In the genomic region with DNA sequence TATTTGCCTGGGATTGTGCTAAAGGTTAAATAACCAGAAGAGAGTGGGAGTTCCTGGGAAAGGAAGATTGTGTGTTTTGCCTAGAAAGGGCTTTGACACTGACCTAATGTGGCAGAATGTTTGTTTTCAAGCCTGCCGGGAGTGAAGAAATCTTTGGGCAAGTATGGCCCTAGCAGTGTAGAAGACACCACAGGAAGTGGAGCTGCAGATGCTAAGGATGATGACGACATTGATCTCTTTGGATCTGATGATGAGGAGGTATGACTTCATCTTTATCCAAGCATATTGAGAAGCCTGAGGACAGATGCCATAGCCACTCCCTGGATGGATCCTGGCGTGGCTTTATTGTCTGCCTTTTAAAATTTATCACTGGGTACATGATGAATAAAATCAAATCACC, we compare ENCODE assay signal across 8 mouse cellular contexts. TPM values are rescaled to one million over a fixed set of nuclear protein-coding genes. Genes with fewer than 3 reads are reported as not detected.
DNase-seq lines count a peak whose midpoint lies in the region; ATAC-seq and TF ChIP-seq lines count a peak whose summit lies in the region.

No protein-coding gene starts in this region.

- H3K9me3 ChIP-seq in heart, embryonic 13.5 days = no peaks in the 10 kb centered on the region
- H3K9me3 ChIP-seq in G1E (replicated peaks) = no peaks in the 10 kb centered on the region
- no peaks in the 10 kb centered on the region for H3K9me3 ChIP-seq in hindbrain, embryonic 15.5 days
- H3K9me3 ChIP-seq in midbrain, embryonic 14.5 days (ENCODE audit: control insufficient read depth, low read length) = no peaks in the 10 kb centered on the region

- no peak overlapping the region for H3K27ac ChIP-seq in heart, embryonic 13.5 days (replicated peaks)
- H3K27ac ChIP-seq in hindbrain, embryonic 15.5 days (replicated peaks) = no peak overlapping the region
- no peak overlapping the region for H3K27ac ChIP-seq in midbrain, embryonic 14.5 days (replicated peaks; ENCODE audit: low read depth, low read length)
- no peak overlapping the region for H3K27ac ChIP-seq in thymus, adult 2 months (ENCODE audit: control insufficient read depth, insufficient read depth, low read length)

- ATAC-seq in heart, embryonic 13.5 days (ENCODE audit: extremely low read depth, insufficient number of reproducible peaks, low FRiP score, low TSS enrichment) = no peak
- no peak for ATAC-seq in G1E (ENCODE audit: extremely low read depth, insufficient number of reproducible peaks, low FRiP score, poor library complexity, severe bottlenecking)
- ATAC-seq in hindbrain, embryonic 15.5 days (ENCODE audit: low FRiP score, low read depth) = no peak
- ATAC-seq in midbrain, embryonic 14.5 days (ENCODE audit: low FRiP score, low TSS enrichment) = no peak

- WGBS in heart, embryonic 13.5 days = 67% methylated on average over 3 of the region's 3 CpGs
- 79% methylated on average over 3 of the region's 3 CpGs for WGBS in hindbrain, embryonic 15.5 days
- 83% methylated on average over 3 of the region's 3 CpGs for WGBS in midbrain, embryonic 14.5 days
- WGBS in thymus, adult 2 months = 72% methylated on average over 3 of the region's 3 CpGs

- no peak for TF ChIP-seq POLR2A in thymus, adult 2 months (IDR thresholded peaks at IDR 0.05; ENCODE audit: control insufficient read depth, extremely low read depth, insufficient read depth, low read length, poor library complexity)

- intact Hi-C loops in heart, postnatal 36 days (cut with DNase I) = no loop called here

- no peaks in the 10 kb centered on the region for H3K27me3 ChIP-seq in heart, embryonic 13.5 days (replicated peaks)
- H3K27me3 ChIP-seq in G1E (ENCODE audit: insufficient read depth, low read length) = no peaks in the 10 kb centered on the region
- no peaks in the 10 kb centered on the region for H3K27me3 ChIP-seq in hindbrain, embryonic 15.5 days
- no peaks in the 10 kb centered on the region for H3K27me3 ChIP-seq in midbrain, embryonic 14.5 days (ENCODE audit: control insufficient read depth, insufficient read depth, low read length)
- no peaks in the 10 kb centered on the region for H3K27me3 ChIP-seq in thymus, adult 2 months (ENCODE audit: control insufficient read depth, insufficient read depth, low read length)

- TF ChIP-seq CTCF in G1E (IDR thresholded peaks at IDR 0.05; ENCODE audit: low read depth, low read length) = no peak
- no peak for TF ChIP-seq CTCF in thymus, adult 2 months (IDR thresholded peaks at IDR 0.05; ENCODE audit: borderline replicate concordance, control insufficient read depth, extremely low read depth, insufficient read depth, low read length, poor library complexity)

- H3K36me3 ChIP-seq in heart, embryonic 13.5 days = peaks cover 44% of the 10 kb centered on the region
- H3K36me3 ChIP-seq in G1E (replicated peaks) = peaks cover 60% of the 10 kb centered on the region
- peaks cover 19% of the 10 kb centered on the region for H3K36me3 ChIP-seq in hindbrain, embryonic 15.5 days
- peaks cover 24% of the 10 kb centered on the region for H3K36me3 ChIP-seq in midbrain, embryonic 14.5 days (ENCODE audit: control insufficient read depth, insufficient read depth, low read length)
- H3K36me3 ChIP-seq in thymus, adult 2 months (ENCODE audit: control insufficient read depth, insufficient read depth, low read length) = peaks cover 14% of the 10 kb centered on the region

- peak overlapping the region; percentile 83 for H3K4me2 ChIP-seq in heart, embryonic 13.5 days
- H3K4me2 ChIP-seq in hindbrain, embryonic 15.5 days = peak overlapping the region; percentile 75
- peak overlapping the region; percentile 84 for H3K4me2 ChIP-seq in midbrain, embryonic 14.5 days (ENCODE audit: low read length)

- DNase-seq in heart, postnatal 36 days = no peak
- DNase-seq in G1E (ENCODE audit: low spot score) = no peak
- no peak for DNase-seq in midbrain, embryonic 14.5 days
- no peak for DNase-seq in thymus, adult 2 months
- no peak for DNase-seq in gastrocnemius, adult 18-20 months (ENCODE audit: low spot score)
- DNase-seq in cerebellum, adult 8-10 months = no peak

- peaks cover 30% of the 10 kb centered on the region for H3K4me1 ChIP-seq in heart, embryonic 13.5 days
- H3K4me1 ChIP-seq in G1E (ENCODE audit: insufficient read depth, low read depth, low read length) = peaks cover 54% of the 10 kb centered on the region
- H3K4me1 ChIP-seq in hindbrain, embryonic 15.5 days (replicated peaks) = peaks cover 36% of the 10 kb centered on the region
- peaks cover 18% of the 10 kb centered on the region for H3K4me1 ChIP-seq in midbrain, embryonic 14.5 days (ENCODE audit: control insufficient read depth, insufficient read depth, low read length)
- H3K4me1 ChIP-seq in thymus, adult 2 months (replicated peaks; ENCODE audit: control insufficient read depth, insufficient read depth, low read length) = peaks cover 9% of the 10 kb centered on the region

- peak overlapping the region; percentile 73 for H3K4me3 ChIP-seq in heart, embryonic 13.5 days
- H3K4me3 ChIP-seq in G1E (ENCODE audit: low read depth, low read length) = peak overlapping the region; percentile 93
- 0 out of 2 replicates have a peak overlapping the region, but pooled peaks have one; percentile 93 for H3K4me3 ChIP-seq in hindbrain, embryonic 15.5 days
- H3K4me3 ChIP-seq in midbrain, embryonic 14.5 days (replicated peaks; ENCODE audit: low read depth, low read length) = peak overlapping the region; percentile 96
- no peak overlapping the region for H3K4me3 ChIP-seq in thymus, adult 2 months (ENCODE audit: control insufficient read depth, insufficient read depth, low read length)

- H3K9ac ChIP-seq in heart, embryonic 13.5 days = peak overlapping the region; percentile 92
- no peak overlapping the region for H3K9ac ChIP-seq in hindbrain, embryonic 15.5 days
- peak overlapping the region; percentile 94; the same call in 1 of the 2 replicates for H3K9ac ChIP-seq in midbrain, embryonic 14.5 days (replicated peaks; ENCODE audit: low read length)

RNA-seq across cellular contexts. Expression of a gene that starts 1.7 kb away (rescaled TPM):
- 299 and 320 TPM in 2 replicates for polyA plus RNA-seq in heart, embryonic 13.5 days (2015; fragmentation: Nextera tagmentation; extraction: Ambion mirVana)
- 100 to 1,000 TPM; 846 to 857 TPM for total RNA-seq in heart, postnatal 36 days (2021)
- total RNA-seq in G1E (2014; fragmentation: Nextera tagmentation) (176 and 217 TPM in 2 replicates), G1E (2017) (301 and 302 TPM in 2 replicates)
- 57.4 and 85.7 TPM in 2 replicates for polyA plus RNA-seq in G1E (2012)
- 138 and 142 TPM in 2 replicates for polyA plus RNA-seq in hindbrain, embryonic 15.5 days (2015; fragmentation: Nextera tagmentation; extraction: Ambion mirVana)
- polyA plus RNA-seq in midbrain, embryonic 14.5 days (2014; fragmentation: Nextera tagmentation; extraction: Ambion mirVana) = 116 and 136 TPM in 2 replicates
- 36.2 and 51.5 TPM in 2 replicates for polyA plus RNA-seq in thymus, adult 2 months (2012; rRNA removed)
- total RNA-seq in gastrocnemius, adult 18-20 months (2021) = 100 to 1,000 TPM; 349 to 374 TPM

RNA-seq across cellular contexts. Expression of a gene that starts 1.7 kb away (rescaled TPM):
- polyA plus RNA-seq in heart, embryonic 13.5 days (2015; fragmentation: Nextera tagmentation; extraction: Ambion mirVana) = 338 and 379 TPM in 2 replicates
- 100 to 1,000 TPM; 413 to 418 TPM for total RNA-seq in heart, postnatal 36 days (2021)
- total RNA-seq in G1E (2014; fragmentation: Nextera tagmentation) (533 and 593 TPM in 2 replicates), G1E (2017) (2,744 and 2,961 TPM in 2 replicates)
- polyA plus RNA-seq in G1E (2012) = 380 and 673 TPM in 2 replicates
- polyA plus RNA-seq in hindbrain, embryonic 15.5 days (2015; fragmentation: Nextera tagmentation; extraction: Ambion mirVana) = 434 and 455 TPM in 2 replicates
- 485 and 564 TPM in 2 replicates for polyA plus RNA-seq in midbrain, embryonic 14.5 days (2014; fragmentation: Nextera tagmentation; extraction: Ambion mirVana)
- 602 and 607 TPM in 2 replicates for polyA plus RNA-seq in thymus, adult 2 months (2012; rRNA removed)
- total RNA-seq in gastrocnemius, adult 18-20 months (2021) = 100 to 1,000 TPM; 342 to 368 TPM

RNA-seq across cellular contexts. Expression of a gene that starts 36.0 kb away (rescaled TPM):
- 0.22 and 0.27 TPM in 2 replicates for polyA plus RNA-seq in heart, embryonic 13.5 days (2015; fragmentation: Nextera tagmentation; extraction: Ambion mirVana)
- total RNA-seq in heart, postnatal 36 days (2021) = under 1 TPM; 0.44 to 0.49 TPM
- not detected in 2 replicates for total RNA-seq in G1E (2014; fragmentation: Nextera tagmentation)
- total RNA-seq in G1E (2017) = 0.16 and 0.29 TPM in 2 replicates
- polyA plus RNA-seq in G1E (2012) = 0.02 TPM in 1 of 2 replicates, not detected in the other
- 0.44 and 0.73 TPM in 2 replicates for polyA plus RNA-seq in hindbrain, embryonic 15.5 days (2015; fragmentation: Nextera tagmentation; extraction: Ambion mirVana)
- 0.69 and 0.71 TPM in 2 replicates for polyA plus RNA-seq in midbrain, embryonic 14.5 days (2014; fragmentation: Nextera tagmentation; extraction: Ambion mirVana)
- 0.57 and 1.0 TPM in 2 replicates for polyA plus RNA-seq in thymus, adult 2 months (2012; rRNA removed)
- under 1 TPM; 0.41 to 0.45 TPM for total RNA-seq in gastrocnemius, adult 18-20 months (2021)
